Mouse (Mus musculus): ENCODE measurements around the gene Coq7. TPM values are rescaled to one million over a fixed set of nuclear protein-coding genes. Genes with fewer than 3 reads are reported as not detected.

Gene Coq7
- polyA plus RNA-seq, 1 experiment from 2014 or later: 88.6 TPM

DNA sequence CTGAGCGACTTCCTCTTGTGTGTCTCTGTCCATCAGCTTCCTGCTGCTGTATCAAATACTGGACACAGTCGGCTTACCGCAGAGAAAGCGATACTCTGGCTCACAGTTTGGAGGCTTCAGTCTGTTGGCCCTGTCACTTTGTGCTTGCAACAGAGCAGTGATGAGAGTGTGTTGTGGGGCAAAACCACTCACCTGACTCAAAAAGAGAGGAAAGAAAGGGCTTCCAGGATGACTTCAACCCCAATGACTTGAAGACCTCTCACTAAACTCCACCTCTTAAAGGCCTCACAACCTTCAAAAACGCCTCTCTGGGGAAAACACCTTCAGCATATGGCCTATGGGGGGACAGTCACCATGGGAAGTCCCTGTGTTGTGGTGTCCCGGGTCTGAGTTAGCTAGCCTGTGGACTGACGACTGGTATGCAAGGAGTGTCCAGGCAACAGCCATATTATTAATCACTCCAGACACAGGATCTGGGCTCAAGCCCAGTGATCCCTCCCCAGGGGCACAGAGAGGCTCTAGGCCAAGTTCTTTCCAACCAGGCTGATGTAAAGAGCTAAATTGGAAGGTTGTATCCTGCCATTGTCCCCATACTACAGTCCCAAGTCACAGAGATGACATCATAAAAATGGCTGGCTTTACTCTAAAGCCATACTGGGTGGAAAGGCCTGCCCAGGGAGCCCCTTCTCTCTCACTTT, 58.0 kb downstream of the Coq7 start:
- peaks cover 3% of the 10 kb centered on the region; the same call in 1 of the 2 replicates for H3K4me1 ChIP-seq (ENCODE audit: insufficient read depth, low read depth, low read length)
- H3K9me3 ChIP-seq (ENCODE audit: low read length): no peaks in the 10 kb centered on the region
- H3K36me3 ChIP-seq (ENCODE audit: insufficient read depth, low read length): no peaks in the 10 kb centered on the region
- TF ChIP-seq EP300 (IDR thresholded peaks at IDR 0.05) (peak; percentile 43; the same call in 1 of the 2 replicates), CTCF (IDR thresholded peaks at IDR 0.05) (no peak)
- DNase-seq (ENCODE audit: low spot score): peak; percentile 56
- H3K27me3 ChIP-seq (replicated peaks; ENCODE audit: insufficient read depth, low read length): no peaks in the 10 kb centered on the region
- no peak overlapping the region for H3K4me3 ChIP-seq (ENCODE audit: low read depth, low read length)
- ATAC-seq: peak; percentile 21
- no peak overlapping the region for H3K4me2 ChIP-seq (replicated peaks; ENCODE audit: low read depth, low read length)
- H3K9ac ChIP-seq (replicated peaks; ENCODE audit: low read depth): no peak overlapping the region
- no peak overlapping the region for H3K27ac ChIP-seq (ENCODE audit: low read length)
- WGBS: 78% methylated on average over 7 of the region's 7 CpGs

GRCm38 (mm10) chr7:118472886-118473285, 60.3 kb downstream of the Coq7 start:
- TF ChIP-seq EP300 (IDR thresholded peaks at IDR 0.05) (0 out of 2 replicates have a peak, but pooled peaks have one; percentile 39), CTCF (IDR thresholded peaks at IDR 0.05) (no peak)
- no peaks in the 10 kb centered on the region for H3K9me3 ChIP-seq (ENCODE audit: low read length)
- H3K9ac ChIP-seq (replicated peaks; ENCODE audit: low read depth): no peak overlapping the region
- 86% methylated on average over 1 of the region's 1 CpGs for WGBS
- no peak overlapping the region for H3K4me2 ChIP-seq (replicated peaks; ENCODE audit: low read depth, low read length)
- DNase-seq (ENCODE audit: low spot score) (no peak), ATAC-seq (peak; percentile 10; the same call in 1 of the 2 replicates)
- H3K4me3 ChIP-seq (ENCODE audit: low read depth, low read length): no peak overlapping the region
- H3K4me1 ChIP-seq (ENCODE audit: insufficient read depth, low read depth, low read length): peaks cover 3% of the 10 kb centered on the region; the same call in 1 of the 2 replicates
- no peaks in the 10 kb centered on the region for H3K36me3 ChIP-seq (ENCODE audit: insufficient read depth, low read length)
- H3K27me3 ChIP-seq (replicated peaks; ENCODE audit: insufficient read depth, low read length): no peaks in the 10 kb centered on the region
- no peak overlapping the region for H3K27ac ChIP-seq (ENCODE audit: low read length)

DNA sequence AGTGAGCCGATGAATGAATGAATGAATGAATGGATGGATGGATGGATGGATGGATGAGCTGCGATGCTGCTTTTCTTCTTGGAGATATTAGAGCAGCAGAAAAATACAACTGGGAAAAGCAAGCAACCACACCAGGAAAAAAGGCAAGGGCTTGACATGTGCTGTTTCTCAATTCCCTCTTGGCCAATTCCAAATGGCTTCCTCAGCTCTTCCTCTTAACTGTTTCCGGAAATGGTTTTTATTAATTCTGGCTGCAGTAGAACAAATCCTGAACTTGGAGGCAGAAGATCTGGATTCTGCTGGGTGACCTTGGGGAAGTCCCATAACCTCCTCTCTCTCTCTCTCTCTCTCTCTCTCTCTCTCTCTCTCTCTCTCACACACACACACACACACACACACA, 65.1 kb downstream of the Coq7 start:
- Histone ChIP-seq H3K4me3 (ENCODE audit: low read depth, low read length) (no peak overlapping the region), H3K4me2 (replicated peaks; ENCODE audit: low read depth, low read length) (no peak overlapping the region), H3K9ac (replicated peaks; ENCODE audit: low read depth) (no peak overlapping the region), H3K4me1 (ENCODE audit: insufficient read depth, low read depth, low read length) (peaks cover 7% of the 10 kb centered on the region; the same call in 1 of the 2 replicates), H3K27me3 (replicated peaks; ENCODE audit: insufficient read depth, low read length) (no peaks in the 10 kb centered on the region), H3K36me3 (ENCODE audit: insufficient read depth, low read length) (no peaks in the 10 kb centered on the region), H3K9me3 (ENCODE audit: low read length) (no peaks in the 10 kb centered on the region), H3K27ac (ENCODE audit: low read length) (no peak overlapping the region)
- 78% methylated on average over 3 of the region's 3 CpGs for WGBS
- ATAC-seq (no peak), DNase-seq (ENCODE audit: low spot score) (peak; percentile 62)
- TF ChIP-seq EP300 (IDR thresholded peaks at IDR 0.05) (no peak), CTCF (IDR thresholded peaks at IDR 0.05) (no peak)

- no peaks in the 10 kb centered on the region for H3K9me3 ChIP-seq (ENCODE audit: low read length)
- H3K36me3 ChIP-seq (ENCODE audit: insufficient read depth, low read length): no peaks in the 10 kb centered on the region
- TF ChIP-seq EP300 (IDR thresholded peaks at IDR 0.05): peak; percentile 72
- TF ChIP-seq CTCF (IDR thresholded peaks at IDR 0.05): no peak
- H3K27ac ChIP-seq (ENCODE audit: low read length): no peak overlapping the region
- no peak overlapping the region for H3K4me2 ChIP-seq (replicated peaks; ENCODE audit: low read depth, low read length)
- H3K27me3 ChIP-seq (replicated peaks; ENCODE audit: insufficient read depth, low read length): no peaks in the 10 kb centered on the region
- peaks cover 8% of the 10 kb centered on the region; the same call in 1 of the 2 replicates for H3K4me1 ChIP-seq (ENCODE audit: insufficient read depth, low read depth, low read length)
- H3K4me3 ChIP-seq (ENCODE audit: low read depth, low read length): no peak overlapping the region
- 18% methylated on average over 4 of the region's 4 CpGs for WGBS
- ATAC-seq: 0 out of 2 replicates have a peak, but pooled peaks have one; percentile 32
- H3K9ac ChIP-seq (replicated peaks; ENCODE audit: low read depth): no peak overlapping the region
- DNase-seq (ENCODE audit: low spot score): peak; percentile 56
Observed at GRCm38 (mm10) chr7:118464432-118464831, 68.7 kb downstream of the Coq7 start.

DNA sequence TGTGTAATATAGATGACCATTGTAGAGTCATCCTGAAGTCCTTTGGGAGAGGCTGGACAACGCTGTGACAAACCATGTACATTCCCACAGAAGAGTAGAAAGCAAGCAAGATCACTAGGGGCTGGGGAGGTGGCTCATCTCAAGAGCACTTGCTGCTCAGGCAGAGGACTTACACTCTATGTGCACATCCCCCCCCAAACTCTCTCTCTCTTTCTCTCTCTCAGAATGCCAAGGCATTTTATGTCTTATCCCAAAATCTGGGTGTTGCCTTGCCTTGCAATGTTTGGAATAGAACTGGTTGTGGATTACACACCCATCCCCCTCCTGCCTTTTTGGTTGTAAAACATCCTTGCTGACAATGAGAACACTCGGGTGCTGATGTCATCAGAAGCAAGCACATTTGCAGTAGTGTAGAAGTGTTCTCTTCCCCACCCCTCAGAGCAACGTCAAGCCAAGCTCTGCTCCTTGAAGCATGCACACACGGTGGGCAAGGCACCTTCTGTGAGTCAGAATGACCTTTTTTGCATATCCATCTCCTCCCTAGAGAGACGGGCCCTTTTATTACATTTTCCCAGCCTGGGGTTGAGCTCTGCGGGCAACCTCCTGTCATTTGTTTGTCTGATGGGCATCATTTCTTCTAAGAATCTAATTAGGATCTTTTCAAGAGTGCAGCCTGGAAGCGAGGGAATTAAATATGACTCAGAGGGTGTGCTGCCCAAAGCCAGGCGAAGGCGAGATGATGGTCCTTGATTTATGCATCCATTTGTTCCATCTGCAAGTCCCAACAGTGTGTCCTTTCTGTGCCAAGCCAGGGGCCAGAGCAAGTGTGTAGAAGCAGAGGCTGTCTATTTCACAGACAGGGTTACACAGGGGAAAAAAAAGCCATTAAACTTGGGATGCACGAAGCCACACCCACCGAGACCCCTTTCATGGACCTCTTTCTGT, 70.1 kb downstream of the Coq7 start:
- ATAC-seq: peak; percentile 69
- Histone ChIP-seq H3K4me3 (ENCODE audit: low read depth, low read length) (no peak overlapping the region), H3K27me3 (replicated peaks; ENCODE audit: insufficient read depth, low read length) (no peaks in the 10 kb centered on the region), H3K4me1 (ENCODE audit: insufficient read depth, low read depth, low read length) (peaks cover 8% of the 10 kb centered on the region; the same call in 1 of the 2 replicates), H3K4me2 (replicated peaks; ENCODE audit: low read depth, low read length) (no peak overlapping the region), H3K9ac (replicated peaks; ENCODE audit: low read depth) (no peak overlapping the region), H3K36me3 (ENCODE audit: insufficient read depth, low read length) (no peaks in the 10 kb centered on the region), H3K9me3 (ENCODE audit: low read length) (no peaks in the 10 kb centered on the region), H3K27ac (ENCODE audit: low read length) (no peak overlapping the region; the same call in 1 of the 2 replicates)
- 54% methylated on average over 11 of the region's 11 CpGs for WGBS
- DNase-seq (ENCODE audit: low spot score): peak; percentile 63
- TF ChIP-seq CTCF (IDR thresholded peaks at IDR 0.05) (no peak), EP300 (IDR thresholded peaks at IDR 0.05) (peak; percentile 74)

Measured in lung, postnatal 0 days (tissue).